Mouse (Mus musculus): ENCODE data around the gene Ggnbp2. TPM values are rescaled to one million over a fixed set of nuclear protein-coding genes. Genes with fewer than 3 reads are reported as not detected.
A peak's percentile ranks its signal among the peaks of the same experiment; 100 is the strongest.

The Ggnbp2 gene
- 44.6 and 48.6 TPM in 2 replicates for polyA plus RNA-seq (2012; rRNA removed)

- TF ChIP-seq POLR2A (IDR thresholded peaks at IDR 0.05; ENCODE audit: control insufficient read depth, extremely low read depth, insufficient read depth, low read length, poor library complexity) = peak; percentile 93
- TF ChIP-seq CTCF (IDR thresholded peaks at IDR 0.05; ENCODE audit: borderline replicate concordance, control insufficient read depth, extremely low read depth, insufficient read depth, low read length, poor library complexity) = no peak
- WGBS = 1% methylated on average over 50 of the region's 62 CpGs
- Histone ChIP-seq H3K36me3 (ENCODE audit: control insufficient read depth, insufficient read depth, low read length) (no peaks in the 10 kb centered on the region), H3K4me3 (ENCODE audit: control insufficient read depth, insufficient read depth, low read length) (peak within 1 kb of the TSS; percentile 88), H3K4me1 (replicated peaks; ENCODE audit: control insufficient read depth, insufficient read depth, low read length) (peaks cover 2% of the 10 kb centered on the region), H3K27ac (ENCODE audit: control insufficient read depth, insufficient read depth, low read length) (peak within 1 kb of the TSS; percentile 85), H3K27me3 (ENCODE audit: control insufficient read depth, insufficient read depth, low read length) (no peaks in the 10 kb centered on the region)
- peak; percentile 93 for DNase-seq
Measured at GRCm38 (mm10) chr11:84870337-84871043, at the start of gene Ggnbp2. Ggnbp2 (minus strand) TSS chr11:84870817.

GRCm38 (mm10) chr11:84919951-84920350, 49.3 kb upstream of the Ggnbp2 start:
- DNase-seq = no peak
- 63% methylated on average over 7 of the region's 7 CpGs for WGBS
- peaks cover 5% of the 10 kb centered on the region for H3K4me1 ChIP-seq (replicated peaks; ENCODE audit: control insufficient read depth, insufficient read depth, low read length)
- no peak for TF ChIP-seq CTCF (IDR thresholded peaks at IDR 0.05; ENCODE audit: borderline replicate concordance, control insufficient read depth, extremely low read depth, insufficient read depth, low read length, poor library complexity)
- no peak for TF ChIP-seq POLR2A (IDR thresholded peaks at IDR 0.05; ENCODE audit: control insufficient read depth, extremely low read depth, insufficient read depth, low read length, poor library complexity)
- H3K4me3 ChIP-seq (ENCODE audit: control insufficient read depth, insufficient read depth, low read length) = no peak overlapping the region
- no peaks in the 10 kb centered on the region for H3K27me3 ChIP-seq (ENCODE audit: control insufficient read depth, insufficient read depth, low read length)
- no peaks in the 10 kb centered on the region for H3K36me3 ChIP-seq (ENCODE audit: control insufficient read depth, insufficient read depth, low read length)
- H3K27ac ChIP-seq (ENCODE audit: control insufficient read depth, insufficient read depth, low read length) = no peak overlapping the region

GRCm38 (mm10) chr11:84919276-84919675, 48.7 kb upstream of the Ggnbp2 start:
- Histone ChIP-seq H3K27me3 (ENCODE audit: control insufficient read depth, insufficient read depth, low read length) (no peaks in the 10 kb centered on the region), H3K27ac (ENCODE audit: control insufficient read depth, insufficient read depth, low read length) (no peak overlapping the region), H3K36me3 (ENCODE audit: control insufficient read depth, insufficient read depth, low read length) (no peaks in the 10 kb centered on the region), H3K4me3 (ENCODE audit: control insufficient read depth, insufficient read depth, low read length) (no peak overlapping the region), H3K4me1 (replicated peaks; ENCODE audit: control insufficient read depth, insufficient read depth, low read length) (peaks cover 5% of the 10 kb centered on the region)
- TF ChIP-seq POLR2A (IDR thresholded peaks at IDR 0.05; ENCODE audit: control insufficient read depth, extremely low read depth, insufficient read depth, low read length, poor library complexity) = no peak
- no peak for TF ChIP-seq CTCF (IDR thresholded peaks at IDR 0.05; ENCODE audit: borderline replicate concordance, control insufficient read depth, extremely low read depth, insufficient read depth, low read length, poor library complexity)
- peak; percentile 42 for DNase-seq
- WGBS = 31% methylated on average over 3 of the region's 3 CpGs

GRCm38 (mm10) chr11:84918425-84918824, 47.8 kb upstream of the Ggnbp2 start:
- TF ChIP-seq POLR2A (IDR thresholded peaks at IDR 0.05; ENCODE audit: control insufficient read depth, extremely low read depth, insufficient read depth, low read length, poor library complexity) = no peak
- peak; percentile 92 for TF ChIP-seq CTCF (IDR thresholded peaks at IDR 0.05; ENCODE audit: borderline replicate concordance, control insufficient read depth, extremely low read depth, insufficient read depth, low read length, poor library complexity)
- no peak overlapping the region for H3K27ac ChIP-seq (ENCODE audit: control insufficient read depth, insufficient read depth, low read length)
- H3K4me3 ChIP-seq (ENCODE audit: control insufficient read depth, insufficient read depth, low read length) = no peak overlapping the region
- no peaks in the 10 kb centered on the region for H3K36me3 ChIP-seq (ENCODE audit: control insufficient read depth, insufficient read depth, low read length)
- peak; percentile 72 for DNase-seq
- whole genome bisulfite sequencing = 16% methylated on average over 16 of the region's 16 CpGs
- no peaks in the 10 kb centered on the region for H3K27me3 ChIP-seq (ENCODE audit: control insufficient read depth, insufficient read depth, low read length)
- peaks cover 5% of the 10 kb centered on the region for H3K4me1 ChIP-seq (replicated peaks; ENCODE audit: control insufficient read depth, insufficient read depth, low read length)

- Histone ChIP-seq H3K4me3 (ENCODE audit: control insufficient read depth, insufficient read depth, low read length) (no peak overlapping the region), H3K36me3 (ENCODE audit: control insufficient read depth, insufficient read depth, low read length) (no peaks in the 10 kb centered on the region), H3K27ac (ENCODE audit: control insufficient read depth, insufficient read depth, low read length) (no peak overlapping the region), H3K4me1 (replicated peaks; ENCODE audit: control insufficient read depth, insufficient read depth, low read length) (peaks cover 5% of the 10 kb centered on the region), H3K27me3 (ENCODE audit: control insufficient read depth, insufficient read depth, low read length) (no peaks in the 10 kb centered on the region)
- WGBS = 73% methylated on average over 7 of the region's 7 CpGs
- TF ChIP-seq POLR2A (IDR thresholded peaks at IDR 0.05; ENCODE audit: control insufficient read depth, extremely low read depth, insufficient read depth, low read length, poor library complexity) = no peak
- no peak for TF ChIP-seq CTCF (IDR thresholded peaks at IDR 0.05; ENCODE audit: borderline replicate concordance, control insufficient read depth, extremely low read depth, insufficient read depth, low read length, poor library complexity)
- no peak for DNase-seq
Measured at GRCm38 (mm10) chr11:84916703-84917300, 46.2 kb upstream of the Ggnbp2 start.

GRCm38 (mm10) chr11:84916053-84916702, 45.6 kb upstream of the Ggnbp2 start, which contains the start of gene Znhit3:
Znhit3 (minus strand) TSS chr11:84916366.
- H3K27me3 ChIP-seq (ENCODE audit: control insufficient read depth, insufficient read depth, low read length) = no peaks in the 10 kb centered on the region
- TF ChIP-seq POLR2A (IDR thresholded peaks at IDR 0.05; ENCODE audit: control insufficient read depth, extremely low read depth, insufficient read depth, low read length, poor library complexity) (peak; percentile 48; the same call in 1 of the 2 replicates), CTCF (IDR thresholded peaks at IDR 0.05; ENCODE audit: borderline replicate concordance, control insufficient read depth, extremely low read depth, insufficient read depth, low read length, poor library complexity) (no peak)
- H3K27ac ChIP-seq (ENCODE audit: control insufficient read depth, insufficient read depth, low read length) = no peak within 1 kb of the TSS
- DNase-seq = peak; percentile 87
- peak within 1 kb of the TSS; percentile 98 for H3K4me3 ChIP-seq (ENCODE audit: control insufficient read depth, insufficient read depth, low read length)
- 6% methylated on average over 34 of the region's 34 CpGs for WGBS
- H3K36me3 ChIP-seq (ENCODE audit: control insufficient read depth, insufficient read depth, low read length) = peaks cover 3% of the 10 kb centered on the region; the same call in 1 of the 2 replicates
- H3K4me1 ChIP-seq (replicated peaks; ENCODE audit: control insufficient read depth, insufficient read depth, low read length) = peaks cover 5% of the 10 kb centered on the region
